Mouse (Mus musculus) limb, embryonic 12.5 days (tissue): ENCODE measurements at regions not wholly inside any gene's neighbourhood (a gene's known extent, or its start where the extent isn't known, plus 50 kb on each side); places are given as distances from the start of the nearest gene placed in this dataset.
A peak's percentile ranks its signal among the peaks of the same experiment; 100 is the strongest.
"Not testable (repeated sequence)": the region's sequence is repeated elsewhere in the genome, so short reads cannot be mapped to it uniquely, and the experiment has no call there.

Experiments used
- ATAC-seq: fragments of 200-750 bp; cut with Nextera tagmentation; 2 replicates; pipeline ENCODE4 v1.8.0; 2017; ENCODE audit warnings: low read depth, moderate TSS enrichment; ENCODE audit not compliant: insufficient number of reproducible peaks, insufficient read depth, low FRiP score, low TSS enrichment
- H3K27ac ChIP-seq: fragments of 300-500 bp; sonication (generic); 2 replicates; pipeline ENCODE4 v1.5.1; 2016; ENCODE audit warnings: mild to moderate bottlenecking, moderate library complexity
- H3K27me3 ChIP-seq: fragments of 300-500 bp; sonication (generic); 2 replicates; pipeline ENCODE4 v1.6.1; 2016; ENCODE audit warnings: mild to moderate bottlenecking, moderate library complexity
- H3K36me3 ChIP-seq: fragments of 300-500 bp; sonication (generic); 2 replicates; pipeline ENCODE4 v1.6.1; 2016; ENCODE audit warnings: mild to moderate bottlenecking, moderate library complexity
- H3K4me1 ChIP-seq: fragments of 300-500 bp; sonication (generic); replicated peaks from 2 replicates; pipeline ENCODE4 v1.6.1; 2016
- H3K4me2 ChIP-seq: fragments of 300-500 bp; sonication (generic); 2 replicates; pipeline ENCODE4 v1.6.1; 2016; ENCODE audit warnings: mild to moderate bottlenecking, moderate library complexity
- H3K4me3 ChIP-seq: fragments of 300-500 bp; sonication (generic); replicated peaks from 2 replicates; pipeline ENCODE4 v1.5.1; 2016; ENCODE audit warnings: mild to moderate bottlenecking
- H3K9ac ChIP-seq: fragments of 300-500 bp; sonication (generic); replicated peaks from 2 replicates; pipeline ENCODE4 v1.6.1; 2016; ENCODE audit warnings: mild to moderate bottlenecking, moderate library complexity
- H3K9me3 ChIP-seq: fragments of 300-500 bp; sonication (generic); 2 replicates; pipeline ENCODE4 v1.6.1; 2016; ENCODE audit warnings: mild to moderate bottlenecking, moderate library complexity
- WGBS: fragments of 180-500 bp; shearing (Covaris S2); methylation state at CpG from one replicate; pipeline ENCODE4 v1.1.7; 2016; 5-methylcytosine and 5-hydroxymethylcytosine counted together

DNA sequence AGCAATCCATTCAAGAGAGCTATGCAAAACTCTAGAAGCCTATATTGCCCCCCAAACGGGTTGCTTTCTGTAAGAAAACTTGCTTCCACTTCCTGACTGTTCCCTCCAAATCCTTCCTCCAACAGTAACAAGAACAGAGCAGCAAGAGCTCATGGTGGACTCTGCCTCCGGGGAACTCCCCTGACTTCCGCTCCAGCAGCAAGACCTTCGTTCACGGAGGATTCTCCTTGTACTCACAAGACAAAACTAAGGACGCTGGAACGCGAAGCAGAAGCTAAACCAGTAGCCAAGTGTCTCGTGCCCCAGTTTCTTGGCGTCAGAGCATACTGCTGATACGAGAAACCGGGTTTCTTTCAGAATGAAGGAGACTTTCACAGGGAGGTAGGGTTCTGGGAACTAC, 50.7 kb downstream of the H2al2a start:
- Histone ChIP-seq H3K9me3 (no peaks in the 10 kb centered on the region), H3K27me3 (no peaks in the 10 kb centered on the region), H3K36me3 (no peaks in the 10 kb centered on the region), H3K4me1 (no peaks in the 10 kb centered on the region), H3K4me3 (no peak overlapping the region), H3K4me2 (no peak overlapping the region), H3K27ac (no peak overlapping the region), H3K9ac (no peak overlapping the region)
- 73% methylated on average over 12 of the region's 12 CpGs for WGBS
- ATAC-seq: no peak

DNA sequence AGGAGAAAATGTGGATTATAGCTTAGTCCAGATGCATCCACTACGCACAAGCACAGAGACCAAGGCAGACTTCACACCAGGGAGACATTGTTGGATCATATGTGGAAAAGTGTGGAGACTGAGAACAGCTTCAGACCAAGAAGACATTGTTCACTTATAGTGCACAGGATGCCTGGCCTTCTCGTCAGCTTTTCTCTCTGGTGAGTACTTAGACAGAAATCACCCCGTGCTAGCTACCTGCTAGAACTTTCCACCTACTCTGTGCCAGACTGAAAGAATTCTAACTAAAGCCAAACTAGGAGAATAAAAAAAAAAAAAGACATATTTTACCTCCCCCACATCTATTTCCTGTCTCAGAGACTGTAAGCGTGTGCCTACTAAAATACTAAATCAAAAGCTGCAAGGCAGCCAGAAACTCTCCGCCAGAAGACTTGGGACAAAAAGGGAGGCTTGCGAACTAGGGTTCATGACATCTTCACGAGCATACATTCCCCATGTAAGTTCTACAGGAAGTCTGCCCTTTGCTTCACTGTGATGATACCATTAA, 51.3 kb downstream of the H2al2a start:
- Histone ChIP-seq H3K27ac (no peak overlapping the region), H3K9me3 (no peaks in the 10 kb centered on the region), H3K27me3 (no peaks in the 10 kb centered on the region), H3K4me3 (no peak overlapping the region), H3K9ac (no peak overlapping the region), H3K36me3 (no peaks in the 10 kb centered on the region), H3K4me2 (no peak overlapping the region), H3K4me1 (no peaks in the 10 kb centered on the region)
- no peak for ATAC-seq
- WGBS: 79% methylated on average over 7 of the region's 7 CpGs

DNA sequence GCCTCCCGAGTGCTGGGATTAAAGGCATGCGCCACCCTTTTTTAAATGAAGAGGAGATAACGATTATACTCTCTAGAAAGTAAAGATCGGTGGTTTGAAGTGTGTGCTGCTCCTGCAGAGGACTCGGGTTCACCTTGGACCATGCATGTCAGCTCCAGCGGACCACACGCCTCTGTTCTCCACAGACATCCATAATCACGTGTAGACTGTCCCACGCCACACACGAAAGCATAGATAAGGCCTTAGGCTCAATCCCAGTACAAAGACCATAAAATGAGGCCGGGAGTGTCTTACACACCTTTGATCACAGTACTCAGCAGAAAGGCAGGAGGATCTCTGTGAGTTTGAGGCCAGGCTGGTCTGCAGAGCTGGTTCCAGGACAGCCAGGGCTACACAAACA, 53.3 kb downstream of the H2al2a start:
- Histone ChIP-seq H3K4me2 (no peak overlapping the region), H3K27ac (no peak overlapping the region), H3K9me3 (no peaks in the 10 kb centered on the region), H3K4me1 (peaks cover 17% of the 10 kb centered on the region), H3K36me3 (no peaks in the 10 kb centered on the region), H3K27me3 (no peaks in the 10 kb centered on the region), H3K9ac (no peak overlapping the region), H3K4me3 (no peak overlapping the region)
- WGBS: 92% methylated on average over 11 of the region's 11 CpGs
- ATAC-seq: no peak

DNA sequence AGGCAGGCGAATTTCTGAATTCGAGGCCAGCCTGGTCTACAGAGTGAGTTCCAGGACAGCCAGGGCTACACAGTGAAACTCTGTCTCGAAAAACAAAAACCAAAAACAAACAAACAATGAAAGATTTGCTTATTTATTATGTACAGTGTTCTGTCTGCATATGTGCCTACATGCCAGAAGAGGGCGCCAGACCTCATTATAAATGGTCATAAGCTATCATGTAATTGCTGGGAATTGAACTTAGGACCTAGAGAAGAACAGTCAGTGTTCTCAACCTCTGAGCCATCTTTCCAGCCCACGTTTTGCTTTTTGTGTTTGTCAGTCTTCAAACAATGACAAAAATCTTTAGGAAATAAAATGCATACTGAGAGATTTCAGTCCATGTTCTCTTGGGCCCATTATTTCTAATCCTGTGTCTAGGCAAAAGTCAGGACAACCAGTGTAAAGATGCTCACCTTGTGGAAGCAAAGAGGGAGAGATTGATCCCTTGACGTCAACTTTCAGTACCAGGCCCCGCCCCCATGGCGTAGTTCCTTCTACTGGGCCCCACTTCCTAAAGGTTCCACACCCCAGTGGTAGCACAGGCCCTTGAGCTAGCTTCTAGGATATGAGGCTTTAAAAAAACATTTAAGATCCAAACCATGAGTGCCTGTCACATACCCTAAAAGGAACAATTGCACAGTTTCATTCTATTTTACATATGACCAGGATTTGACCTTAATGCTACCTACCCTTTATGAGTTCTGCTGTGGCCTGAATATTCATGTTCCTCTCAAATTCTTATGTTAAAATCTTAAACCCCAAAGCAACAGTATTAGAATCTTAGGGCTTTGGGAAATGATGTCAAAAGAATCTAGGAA, 54.0 kb downstream of the H2al2a start:
- no peaks in the 10 kb centered on the region for H3K9me3 ChIP-seq
- no peaks in the 10 kb centered on the region for H3K27me3 ChIP-seq
- no peaks in the 10 kb centered on the region for H3K36me3 ChIP-seq
- peaks cover 19% of the 10 kb centered on the region for H3K4me1 ChIP-seq
- H3K9ac ChIP-seq: no peak overlapping the region
- 78% methylated on average over 8 of the region's 8 CpGs for WGBS
- no peak for ATAC-seq
- H3K4me3 ChIP-seq: no peak overlapping the region
- no peak overlapping the region for H3K4me2 ChIP-seq
- H3K27ac ChIP-seq: no peak overlapping the region

DNA sequence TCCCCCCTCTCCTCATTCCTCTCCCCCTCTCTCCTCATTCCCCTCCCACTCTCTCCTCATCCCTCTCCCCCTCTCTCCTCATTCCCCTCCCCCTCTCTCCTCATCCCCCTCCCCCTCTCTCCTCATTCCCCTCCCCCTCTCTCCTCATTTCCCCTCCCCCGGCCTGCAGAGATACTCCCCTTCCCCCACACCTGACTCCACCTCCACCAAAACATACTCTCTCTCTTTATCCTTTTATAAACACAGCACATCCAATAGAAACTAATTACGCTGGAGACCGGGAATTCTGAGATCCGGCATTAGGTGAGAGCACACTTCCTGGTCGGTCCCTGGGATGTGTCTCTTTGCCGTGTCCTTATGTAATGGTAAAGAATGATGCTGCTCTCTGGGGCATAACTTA, 54.8 kb downstream of the H2al2a start:
- 95% methylated on average over 6 of the region's 6 CpGs for WGBS
- Histone ChIP-seq H3K27me3 (no peaks in the 10 kb centered on the region), H3K27ac (no peak overlapping the region), H3K4me1 (peaks cover 19% of the 10 kb centered on the region), H3K9me3 (no peaks in the 10 kb centered on the region), H3K4me2 (no peak overlapping the region), H3K36me3 (no peaks in the 10 kb centered on the region), H3K4me3 (no peak overlapping the region), H3K9ac (no peak overlapping the region)
- no peak for ATAC-seq

DNA sequence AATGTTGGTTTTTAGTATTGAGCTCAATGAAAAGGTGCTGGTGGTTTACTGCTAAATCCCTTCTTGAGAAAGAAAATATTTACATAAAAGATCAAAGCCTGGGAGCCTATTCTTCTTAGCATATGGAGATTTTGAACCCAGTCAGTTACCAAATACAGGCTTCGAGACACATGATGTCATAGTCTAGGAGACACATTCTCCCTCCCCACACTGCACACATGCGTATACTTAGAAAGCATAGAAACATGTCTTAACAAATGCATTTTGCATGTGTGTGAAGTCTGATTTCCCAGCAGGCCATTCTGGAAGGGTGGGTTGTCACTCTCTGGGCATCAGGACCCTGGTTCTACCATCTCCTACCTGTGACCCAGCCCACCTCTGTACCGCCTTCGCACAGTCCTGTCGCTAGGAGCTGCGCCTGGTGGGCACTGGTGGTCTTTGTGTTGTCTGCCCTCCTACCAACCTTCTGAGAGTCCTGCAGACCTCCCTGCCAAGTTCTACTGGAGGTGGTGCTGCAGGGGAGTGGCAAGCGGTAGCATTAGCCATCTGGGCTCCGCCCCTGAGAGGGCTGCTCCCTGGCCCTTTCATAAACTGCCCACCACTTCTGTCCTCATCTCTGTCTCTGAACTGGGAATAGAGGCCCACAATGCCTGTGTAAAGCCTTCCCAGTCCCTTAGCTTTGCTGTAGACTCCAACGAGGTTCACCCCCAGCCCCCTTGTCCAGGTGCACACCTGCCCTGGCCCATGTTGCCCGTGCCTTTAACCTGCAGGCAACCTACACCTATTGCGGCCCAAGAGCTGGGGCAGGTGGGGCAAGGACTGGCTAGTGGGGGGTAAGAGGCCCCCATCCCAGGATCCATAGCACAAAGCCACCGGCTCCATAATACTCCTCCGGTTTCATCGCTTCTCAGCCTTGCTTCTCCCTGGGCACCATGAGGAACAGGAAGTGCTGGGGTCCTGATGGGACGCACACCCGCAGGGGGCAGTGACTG, 56.6 kb downstream of the H2al2a start:
- WGBS: 57% methylated on average over 16 of the region's 16 CpGs
- H3K9ac ChIP-seq, H3K4me3 ChIP-seq, H3K27me3 ChIP-seq, H3K36me3 ChIP-seq, ATAC-seq, H3K9me3 ChIP-seq: not testable (repeated sequence)
- Histone ChIP-seq H3K4me2 (0 out of 2 replicates have a peak overlapping the region, but pooled peaks have one; percentile 17), H3K27ac (peak overlapping the region; percentile 70), H3K4me1 (peaks cover 19% of the 10 kb centered on the region)

DNA sequence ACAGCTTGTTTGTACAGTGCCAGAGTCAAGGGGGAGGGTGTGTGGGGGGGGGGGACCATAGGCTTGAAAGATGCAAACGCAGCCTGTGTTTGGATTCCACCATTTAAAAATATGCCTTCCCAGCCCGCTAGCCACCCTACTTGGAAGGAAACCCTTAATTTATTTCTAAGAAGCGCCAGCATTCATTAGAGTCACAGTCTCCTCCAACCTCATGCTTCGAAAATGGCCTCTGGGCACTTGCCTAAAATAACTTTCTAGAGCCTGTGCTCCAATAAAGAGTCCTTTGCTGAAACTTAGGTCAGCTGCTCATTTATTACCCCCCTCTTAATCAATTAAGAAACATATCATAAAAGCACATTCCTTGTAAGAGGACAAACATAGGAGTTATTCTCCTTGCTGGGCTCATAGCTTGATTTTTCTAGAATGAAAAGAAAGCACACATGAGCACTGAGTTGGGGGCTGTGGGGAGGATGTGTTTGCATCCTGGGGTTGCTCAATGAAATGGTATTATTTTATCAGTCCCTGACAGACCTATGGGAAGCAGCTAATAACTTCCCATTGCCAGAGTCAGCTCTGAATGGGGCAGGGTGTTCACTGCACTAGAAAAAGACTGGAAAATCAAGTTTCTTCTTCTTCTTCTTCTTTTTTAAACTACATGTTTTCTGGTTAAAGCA, 57.4 kb downstream of the H2al2a start:
- Histone ChIP-seq H3K27me3 (no peaks in the 10 kb centered on the region), H3K4me3 (no peak overlapping the region), H3K4me1 (peaks cover 19% of the 10 kb centered on the region), H3K27ac (peak overlapping the region; percentile 78), H3K9ac (no peak overlapping the region), H3K4me2 (no peak overlapping the region), H3K9me3 (peaks cover 5% of the 10 kb centered on the region; the same call in 1 of the 2 replicates), H3K36me3 (no peaks in the 10 kb centered on the region)
- ATAC-seq: peak; percentile 49; the same call in 1 of the 2 replicates
- 28% methylated on average over 4 of the region's 4 CpGs for WGBS

DNA sequence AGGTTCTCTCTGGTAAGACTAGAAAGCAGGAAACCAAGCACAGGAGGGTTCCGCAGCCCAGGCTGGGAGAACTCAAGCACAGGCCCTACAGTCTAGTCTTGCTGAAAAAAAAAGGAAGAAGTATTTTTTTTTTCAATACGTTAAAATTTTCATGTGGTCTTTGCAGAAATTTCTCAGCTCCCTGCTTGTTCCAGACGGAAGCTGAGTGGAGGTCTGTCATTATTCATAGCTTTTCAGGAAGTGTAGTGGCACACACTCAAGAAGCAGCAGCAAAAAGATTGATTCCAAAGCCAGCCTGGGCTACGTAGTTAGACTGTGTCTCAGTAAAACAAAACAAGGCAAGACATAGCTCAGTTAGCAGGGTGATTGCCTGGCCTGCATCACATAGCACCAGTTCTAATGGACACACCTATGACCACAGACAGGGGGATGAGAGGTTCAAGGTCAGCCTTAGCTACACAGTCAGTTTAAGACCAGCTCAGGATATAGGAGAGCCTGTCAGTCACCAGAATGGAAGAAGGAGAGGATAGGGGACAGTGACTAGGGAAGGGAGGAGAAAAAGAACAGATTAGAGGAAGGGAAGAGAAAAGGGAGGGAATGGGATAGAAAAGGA, 60.1 kb downstream of the H2al2a start:
- 80% methylated on average over 4 of the region's 4 CpGs for WGBS
- Histone ChIP-seq H3K4me1 (peaks cover 28% of the 10 kb centered on the region), H3K27ac (no peak overlapping the region), H3K9ac (no peak overlapping the region), H3K27me3 (no peaks in the 10 kb centered on the region), H3K4me3 (no peak overlapping the region), H3K4me2 (no peak overlapping the region), H3K9me3 (peaks cover 5% of the 10 kb centered on the region; the same call in 1 of the 2 replicates), H3K36me3 (no peaks in the 10 kb centered on the region)
- ATAC-seq: no peak

DNA sequence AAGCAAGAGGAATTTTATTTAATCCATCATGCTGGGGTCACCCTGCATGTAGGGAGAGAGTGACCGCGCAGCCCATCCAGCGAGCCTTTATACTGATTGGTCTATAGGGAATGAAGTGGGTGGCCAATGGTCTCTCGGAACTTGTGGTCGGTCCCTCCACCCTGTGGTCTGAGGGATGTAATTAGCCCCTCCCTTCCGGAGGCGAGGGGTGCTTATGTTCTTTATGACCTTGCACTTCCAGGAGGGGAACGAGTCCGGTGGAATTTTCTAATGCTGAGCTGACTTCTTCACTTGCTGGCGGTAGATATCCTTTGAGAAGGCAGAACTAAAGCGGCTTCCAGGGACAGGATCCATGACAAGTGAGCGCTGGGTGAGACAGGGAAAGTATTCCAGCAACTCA, 60.8 kb downstream of the H2al2a start:
- H3K9me3 ChIP-seq: peaks cover 5% of the 10 kb centered on the region; the same call in 1 of the 2 replicates
- no peak for ATAC-seq

DNA sequence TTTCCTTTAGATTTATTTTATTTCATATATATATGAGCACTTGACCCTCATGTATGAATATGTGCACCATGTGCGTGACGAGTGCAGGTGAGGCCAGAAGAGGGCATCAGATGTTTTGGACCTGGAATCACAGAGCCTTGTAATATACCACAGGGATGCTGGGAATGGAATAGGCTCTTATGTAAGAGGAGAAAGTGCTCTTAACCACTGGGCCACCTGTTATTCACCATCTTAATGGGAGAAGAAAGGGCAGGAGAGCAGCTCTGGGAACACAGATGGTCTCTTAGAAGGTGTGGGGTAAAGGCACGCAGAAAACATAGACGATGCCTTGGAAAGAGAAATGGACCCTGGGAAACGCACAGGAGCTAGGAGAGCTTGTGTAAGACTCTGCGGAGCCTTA, 61.3 kb downstream of the H2al2a start:
- no peak overlapping the region for H3K9ac ChIP-seq
- H3K27ac ChIP-seq: no peak overlapping the region
- ATAC-seq: no peak
- no peak overlapping the region for H3K4me3 ChIP-seq
- peaks cover 5% of the 10 kb centered on the region; the same call in 1 of the 2 replicates for H3K9me3 ChIP-seq
- no peaks in the 10 kb centered on the region for H3K36me3 ChIP-seq
- no peaks in the 10 kb centered on the region for H3K27me3 ChIP-seq
- 90% methylated on average over 6 of the region's 6 CpGs for WGBS
- H3K4me2 ChIP-seq: no peak overlapping the region
- H3K4me1 ChIP-seq: peaks cover 28% of the 10 kb centered on the region

More for the DNA sequence above, 60.8 kb downstream of the H2al2a start:
- no peak overlapping the region for H3K4me2 ChIP-seq
- H3K27ac ChIP-seq: no peak overlapping the region
- no peak overlapping the region for H3K9ac ChIP-seq
- no peaks in the 10 kb centered on the region for H3K36me3 ChIP-seq
- H3K27me3 ChIP-seq: no peaks in the 10 kb centered on the region
- H3K4me3 ChIP-seq: no peak overlapping the region
- 76% methylated on average over 12 of the region's 12 CpGs for WGBS
- peaks cover 28% of the 10 kb centered on the region for H3K4me1 ChIP-seq
